Mouse (Mus musculus): ENCODE results near the gene Maml3. TPM values are rescaled to one million over a fixed set of nuclear protein-coding genes. Genes with fewer than 3 reads are reported as not detected.

The Maml3 gene
- polyA plus RNA-seq, 1 experiment from 2014 or later, result 5.6 TPM

DNA sequence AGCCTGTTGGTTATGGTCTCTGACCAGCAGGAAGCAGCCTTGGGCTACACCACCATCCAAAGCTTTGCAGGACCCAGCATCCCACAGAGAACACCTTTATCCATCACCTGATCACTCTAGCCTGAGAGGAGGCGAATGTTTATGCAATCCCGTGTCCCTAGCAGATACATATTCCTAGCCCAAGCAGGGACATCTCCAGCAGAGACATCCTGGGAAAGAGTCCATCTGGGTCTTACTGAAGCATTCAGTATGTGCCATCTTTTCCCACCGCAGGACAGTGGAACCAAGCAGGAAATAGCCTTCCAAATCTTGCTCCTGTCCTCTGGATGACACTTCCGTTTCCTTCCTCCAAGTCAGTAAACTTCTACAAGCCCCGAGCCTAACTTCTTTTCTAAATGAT, 351.6 kb downstream of the Maml3 start:
- Histone ChIP-seq H3K27ac (no peak overlapping the region), H3K27me3 (ENCODE audit: insufficient read depth, poor library complexity, severe bottlenecking) (no peaks in the 10 kb centered on the region), H3K36me3 (no peaks in the 10 kb centered on the region), H3K4me3 (no peak overlapping the region), H3K4me1 (replicated peaks) (peaks cover 43% of the 10 kb centered on the region), H3K9me3 (no peaks in the 10 kb centered on the region)
- 85% methylated on average over 5 of the region's 5 CpGs for WGBS
- DNase-seq (ENCODE audit: low spot score), result no peak

DNA sequence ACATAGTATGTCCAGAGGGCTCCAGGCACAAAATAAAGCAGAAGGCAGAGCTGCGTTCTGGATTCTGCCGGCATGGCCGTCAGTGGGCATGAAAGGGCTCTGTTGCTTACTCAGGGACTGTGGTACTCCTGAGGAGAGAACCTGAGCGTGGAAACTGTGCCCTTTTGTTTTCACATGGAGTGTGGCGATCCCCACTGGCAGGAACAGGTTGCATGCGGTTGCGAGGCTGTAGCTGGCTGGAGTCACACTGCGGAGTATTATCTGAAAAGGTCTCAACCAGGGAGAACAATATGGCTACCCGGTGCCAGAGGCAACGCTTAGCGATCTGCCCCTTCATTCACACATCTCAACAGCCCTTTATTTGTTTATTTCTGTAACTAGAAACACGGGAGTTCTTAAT, 353.4 kb downstream of the Maml3 start:
- no peaks in the 10 kb centered on the region for H3K27me3 ChIP-seq (ENCODE audit: insufficient read depth, poor library complexity, severe bottlenecking)
- WGBS, result 77% methylated on average over 12 of the region's 12 CpGs
- peaks cover 42% of the 10 kb centered on the region for H3K4me1 ChIP-seq (replicated peaks)
- no peaks in the 10 kb centered on the region for H3K9me3 ChIP-seq
- no peak overlapping the region for H3K4me3 ChIP-seq
- no peaks in the 10 kb centered on the region for H3K36me3 ChIP-seq
- peak overlapping the region; percentile 77 for H3K27ac ChIP-seq
- DNase-seq (ENCODE audit: low spot score), result no peak

DNA sequence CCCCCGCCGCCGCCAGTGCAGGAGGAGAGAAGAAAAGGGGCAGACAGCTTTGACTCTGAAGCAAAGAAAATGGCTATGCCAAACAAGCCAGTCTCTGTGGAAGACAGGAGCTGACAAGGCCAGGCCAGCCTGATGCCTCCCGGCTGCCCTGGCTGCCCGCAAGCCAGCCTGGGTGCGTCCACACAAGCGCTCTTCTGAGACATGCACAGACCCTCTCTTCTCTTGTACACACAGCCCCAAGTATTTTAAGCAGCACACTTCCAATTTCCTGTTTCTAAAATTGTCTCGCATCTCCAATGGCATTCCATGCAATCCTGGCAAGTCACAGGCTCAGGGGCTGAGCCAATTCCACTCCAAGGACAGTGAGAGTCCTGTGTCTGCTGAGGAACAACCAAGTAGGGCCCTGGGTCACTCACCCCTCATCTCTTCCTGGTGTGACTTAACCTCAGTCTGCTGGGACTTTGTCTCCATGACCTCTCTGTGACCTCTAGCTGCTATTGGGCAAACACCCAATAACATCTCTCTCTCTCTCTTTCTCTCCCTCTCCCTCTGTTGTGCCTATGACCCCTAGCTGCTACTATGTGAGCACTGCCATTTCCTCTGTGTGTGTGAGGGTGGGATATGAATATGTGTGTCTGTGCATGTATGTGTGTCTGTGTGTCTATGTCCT, 354.9 kb downstream of the Maml3 start:
- peak; percentile 50 for DNase-seq (ENCODE audit: low spot score)
- Histone ChIP-seq H3K27ac (peak overlapping the region; percentile 80), H3K4me1 (replicated peaks) (peaks cover 33% of the 10 kb centered on the region), H3K36me3 (no peaks in the 10 kb centered on the region), H3K4me3 (peak overlapping the region; percentile 9; the same call in 1 of the 2 replicates), H3K27me3 (ENCODE audit: insufficient read depth, poor library complexity, severe bottlenecking) (no peaks in the 10 kb centered on the region), H3K9me3 (no peaks in the 10 kb centered on the region)
- WGBS, result 43% methylated on average over 8 of the region's 8 CpGs

DNA sequence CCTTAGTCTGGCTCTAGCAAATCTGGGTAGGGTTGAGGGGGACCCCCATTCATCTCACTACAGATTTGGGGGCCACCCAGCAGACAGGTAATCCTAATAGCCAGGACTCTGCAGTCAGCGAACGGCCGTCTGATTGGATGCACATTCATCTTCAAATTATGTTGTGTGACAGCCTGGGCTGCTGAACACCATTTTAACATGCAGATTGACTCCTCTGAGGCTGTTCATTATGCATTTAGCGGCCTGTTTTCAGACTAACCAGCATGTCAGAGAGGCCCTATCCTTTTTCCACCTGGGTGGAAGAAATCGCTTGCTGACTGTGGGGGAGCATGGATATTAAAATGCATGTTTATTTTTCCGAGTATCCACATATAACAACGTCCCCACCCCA, 355.5 kb downstream of the Maml3 start:
- Histone ChIP-seq H3K4me3 (peak overlapping the region; percentile 9; the same call in 1 of the 2 replicates), H3K4me1 (replicated peaks) (peaks cover 33% of the 10 kb centered on the region), H3K27me3 (ENCODE audit: insufficient read depth, poor library complexity, severe bottlenecking) (no peaks in the 10 kb centered on the region), H3K27ac (peak overlapping the region; percentile 80), H3K36me3 (no peaks in the 10 kb centered on the region), H3K9me3 (no peaks in the 10 kb centered on the region)
- DNase-seq (ENCODE audit: low spot score), result no peak
- 38% methylated on average over 7 of the region's 7 CpGs for WGBS

DNA sequence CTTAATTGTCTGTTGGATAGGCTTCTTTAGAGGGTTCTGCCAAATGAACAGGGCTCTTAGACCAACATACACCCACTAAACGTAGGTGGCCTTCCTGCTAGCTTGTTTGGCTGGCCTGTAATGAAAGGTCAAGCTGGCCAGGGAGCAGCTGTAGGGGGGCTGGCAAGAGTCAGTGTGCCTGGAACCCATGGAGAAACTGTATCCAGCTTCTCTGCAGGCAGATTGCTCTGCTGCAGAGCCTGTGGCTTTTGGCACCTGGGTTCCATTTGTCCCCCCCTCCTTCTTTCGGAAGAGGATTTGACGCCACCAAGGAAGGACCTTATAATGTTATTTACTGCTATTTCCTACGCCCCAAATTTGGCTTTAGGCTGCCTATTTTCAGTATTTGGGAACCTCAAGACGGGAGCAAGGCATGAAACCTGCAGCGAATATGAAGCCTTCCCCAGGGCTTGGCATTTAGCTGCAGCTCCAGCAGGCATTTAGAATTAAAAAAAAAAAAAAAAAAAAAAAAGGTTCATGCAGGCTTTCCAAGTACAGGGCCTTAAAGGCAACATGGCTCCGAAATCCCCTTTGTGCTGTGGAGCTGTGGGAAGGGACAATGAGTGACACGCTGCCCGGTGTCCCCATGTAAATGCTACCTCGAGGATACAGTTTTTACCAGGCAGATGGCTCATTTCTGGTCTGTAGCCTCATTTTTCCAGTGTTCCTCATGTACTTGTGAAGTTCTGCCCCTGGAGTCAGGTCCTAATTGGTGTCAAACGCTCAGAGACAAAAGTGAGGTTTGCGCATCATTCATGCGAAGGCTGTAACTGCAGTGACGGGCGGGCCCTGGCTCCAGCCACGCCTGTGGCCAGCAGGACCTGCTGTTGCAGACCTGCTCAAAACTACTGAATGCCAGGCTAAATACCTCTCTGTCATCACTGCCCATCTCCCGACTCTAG, 356.2 kb downstream of the Maml3 start:
- Histone ChIP-seq H3K27ac (peak overlapping the region; percentile 80), H3K9me3 (no peaks in the 10 kb centered on the region), H3K36me3 (no peaks in the 10 kb centered on the region), H3K4me1 (replicated peaks) (peaks cover 33% of the 10 kb centered on the region), H3K27me3 (ENCODE audit: insufficient read depth, poor library complexity, severe bottlenecking) (no peaks in the 10 kb centered on the region), H3K4me3 (no peak overlapping the region)
- DNase-seq (ENCODE audit: low spot score), result no peak
- WGBS, result 72% methylated on average over 17 of the region's 17 CpGs

DNA sequence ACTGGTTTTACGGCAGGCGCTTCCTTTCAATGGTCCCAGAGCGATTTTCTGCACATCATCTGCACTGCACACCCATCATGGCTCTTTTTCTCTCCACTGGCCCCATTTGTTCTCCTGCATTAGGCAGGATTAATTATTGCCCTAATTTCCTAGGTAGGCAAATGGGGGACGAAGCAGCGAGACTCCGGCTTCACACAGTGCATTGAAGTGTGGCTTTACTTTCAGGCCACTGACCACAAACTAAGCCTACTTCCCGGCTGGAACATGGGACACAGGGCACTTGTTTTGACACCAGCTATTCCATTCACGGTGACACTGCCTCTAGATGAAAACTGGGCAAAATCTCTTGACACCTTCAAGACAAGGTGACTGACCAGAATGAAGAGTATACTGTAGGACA, 358.1 kb downstream of the Maml3 start:
- H3K36me3 ChIP-seq, result no peaks in the 10 kb centered on the region
- no peak overlapping the region for H3K27ac ChIP-seq
- H3K4me3 ChIP-seq, result no peak overlapping the region
- DNase-seq (ENCODE audit: low spot score), result no peak
- no peaks in the 10 kb centered on the region for H3K9me3 ChIP-seq
- no peaks in the 10 kb centered on the region for H3K27me3 ChIP-seq (ENCODE audit: insufficient read depth, poor library complexity, severe bottlenecking)
- peaks cover 43% of the 10 kb centered on the region for H3K4me1 ChIP-seq (replicated peaks)
- WGBS, result 82% methylated on average over 8 of the region's 8 CpGs

DNA sequence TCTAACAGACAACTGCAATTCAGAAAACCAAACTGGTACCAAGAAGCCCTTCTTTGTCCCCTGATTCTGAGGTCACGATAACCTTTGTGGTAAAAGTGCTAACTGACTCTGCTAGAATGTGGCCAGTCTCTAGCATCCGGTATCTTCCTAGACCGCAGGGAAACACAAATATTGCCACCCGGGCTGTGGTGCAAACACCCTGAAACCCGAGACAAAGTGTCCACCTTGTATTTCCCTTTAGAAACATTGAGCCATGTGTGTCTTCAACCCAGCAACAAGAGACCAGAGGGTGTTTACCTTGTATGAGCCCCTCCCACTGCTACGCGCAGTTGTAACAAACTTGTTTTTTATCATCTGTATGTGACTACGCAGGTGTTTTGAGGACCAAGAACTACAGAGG, 359.7 kb downstream of the Maml3 start:
- no peak for DNase-seq (ENCODE audit: low spot score)
- Histone ChIP-seq H3K9me3 (no peaks in the 10 kb centered on the region), H3K27ac (no peak overlapping the region), H3K27me3 (ENCODE audit: insufficient read depth, poor library complexity, severe bottlenecking) (no peaks in the 10 kb centered on the region), H3K4me3 (no peak overlapping the region), H3K4me1 (replicated peaks) (peaks cover 42% of the 10 kb centered on the region), H3K36me3 (no peaks in the 10 kb centered on the region)
- WGBS, result 80% methylated on average over 8 of the region's 8 CpGs

DNA sequence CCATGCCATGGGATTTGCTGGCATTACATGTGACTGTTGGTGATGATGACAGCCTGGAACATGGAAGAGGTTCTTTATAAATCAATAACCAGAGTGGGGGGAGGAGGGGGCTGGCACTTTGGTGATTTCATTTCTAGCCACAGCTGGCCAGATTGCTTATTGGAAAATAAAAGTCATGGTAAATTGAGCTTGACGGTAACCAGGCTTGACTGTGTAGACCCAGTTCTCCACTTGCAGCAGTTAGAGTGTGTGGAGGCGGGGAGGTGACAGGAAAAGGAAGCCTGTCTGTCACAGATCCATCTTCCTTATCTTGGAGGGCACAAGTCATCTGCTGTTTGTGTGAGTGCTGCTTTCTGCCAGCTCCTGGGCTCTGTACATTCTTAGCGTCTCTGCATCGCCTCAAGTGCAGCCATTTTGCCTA, 360.5 kb downstream of the Maml3 start:
- H3K9me3 ChIP-seq, result no peaks in the 10 kb centered on the region
- H3K27ac ChIP-seq, result no peak overlapping the region; the same call in 1 of the 2 replicates
- WGBS, result 81% methylated on average over 4 of the region's 4 CpGs
- H3K36me3 ChIP-seq, result no peaks in the 10 kb centered on the region
- no peak for DNase-seq (ENCODE audit: low spot score)
- H3K4me3 ChIP-seq, result no peak overlapping the region
- H3K27me3 ChIP-seq (ENCODE audit: insufficient read depth, poor library complexity, severe bottlenecking), result no peaks in the 10 kb centered on the region
- peaks cover 42% of the 10 kb centered on the region for H3K4me1 ChIP-seq (replicated peaks)

DNA sequence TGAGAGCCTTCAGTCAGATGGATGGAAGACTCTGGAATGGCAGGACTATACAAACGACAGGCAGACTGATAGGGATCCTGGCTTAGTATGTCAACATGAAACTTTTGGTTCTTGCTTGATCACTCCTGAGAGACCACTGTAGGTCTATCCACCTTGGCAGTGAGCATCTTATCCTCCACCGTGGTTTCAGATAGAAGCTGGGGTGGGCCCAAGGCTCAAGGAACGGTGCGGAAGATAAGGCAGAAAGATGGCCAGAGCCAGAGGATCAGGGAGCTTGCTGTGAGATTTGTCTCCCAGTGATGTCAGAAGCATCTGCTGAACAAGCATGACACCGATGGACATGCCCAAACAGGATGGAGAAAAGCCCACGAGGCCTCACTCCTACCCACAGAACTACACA, 362.5 kb downstream of the Maml3 start:
- no peak for DNase-seq (ENCODE audit: low spot score)
- H3K27me3 ChIP-seq (ENCODE audit: insufficient read depth, poor library complexity, severe bottlenecking), result no peaks in the 10 kb centered on the region
- no peak overlapping the region for H3K4me3 ChIP-seq
- peaks cover 49% of the 10 kb centered on the region for H3K4me1 ChIP-seq (replicated peaks)
- H3K36me3 ChIP-seq, result no peaks in the 10 kb centered on the region
- 94% methylated on average over 6 of the region's 6 CpGs for WGBS
- no peaks in the 10 kb centered on the region for H3K9me3 ChIP-seq
- H3K27ac ChIP-seq, result peak overlapping the region; percentile 56

DNA sequence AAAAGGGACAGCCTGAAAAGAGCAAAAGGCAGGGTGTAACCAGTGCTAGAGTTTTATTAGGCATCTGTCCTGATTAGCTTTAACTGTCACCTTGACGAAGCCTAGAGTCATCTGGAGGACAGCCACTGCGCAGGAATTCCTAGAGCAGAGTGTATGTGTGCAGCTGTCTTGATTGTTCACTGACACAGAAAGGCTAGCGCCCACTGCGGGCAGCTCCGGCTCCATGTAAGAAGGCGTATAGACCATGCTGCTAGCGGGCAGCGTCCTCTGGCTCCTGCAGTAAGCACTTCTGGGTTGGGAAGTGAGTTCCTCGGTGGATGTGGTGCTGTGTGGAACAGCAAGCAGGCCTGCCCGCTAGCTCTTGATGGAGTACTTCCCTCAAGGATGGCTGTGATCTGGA, 363.1 kb downstream of the Maml3 start:
- H3K4me3 ChIP-seq, result no peak overlapping the region
- H3K4me1 ChIP-seq (replicated peaks), result peaks cover 53% of the 10 kb centered on the region
- H3K27ac ChIP-seq, result peak overlapping the region; percentile 56
- H3K9me3 ChIP-seq, result no peaks in the 10 kb centered on the region
- H3K27me3 ChIP-seq (ENCODE audit: insufficient read depth, poor library complexity, severe bottlenecking), result no peaks in the 10 kb centered on the region
- no peak for DNase-seq (ENCODE audit: low spot score)
- WGBS, result 83% methylated on average over 10 of the region's 10 CpGs
- no peaks in the 10 kb centered on the region for H3K36me3 ChIP-seq

DNA sequence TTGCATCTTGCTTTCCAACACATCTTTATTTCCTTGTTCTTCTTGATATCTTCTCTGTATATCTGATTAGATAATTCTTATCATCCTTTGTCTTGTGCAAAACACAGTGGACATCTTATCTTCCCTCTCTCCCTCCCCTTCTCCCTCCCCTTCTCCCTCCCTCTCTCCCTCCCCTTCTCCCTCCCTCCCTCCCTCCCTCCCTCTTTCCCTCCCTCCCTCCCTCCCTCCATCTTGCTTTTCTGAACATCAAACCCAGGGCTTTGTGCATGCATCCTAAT, 365.1 kb downstream of the Maml3 start:
- H3K27me3 ChIP-seq (ENCODE audit: insufficient read depth, poor library complexity, severe bottlenecking), result no peaks in the 10 kb centered on the region
- H3K36me3 ChIP-seq, result no peaks in the 10 kb centered on the region
- DNase-seq (ENCODE audit: low spot score), result no peak
- peaks cover 53% of the 10 kb centered on the region for H3K4me1 ChIP-seq (replicated peaks)
- no peak overlapping the region for H3K4me3 ChIP-seq
- H3K27ac ChIP-seq, result peak overlapping the region; percentile 86
- no peaks in the 10 kb centered on the region for H3K9me3 ChIP-seq

DNA sequence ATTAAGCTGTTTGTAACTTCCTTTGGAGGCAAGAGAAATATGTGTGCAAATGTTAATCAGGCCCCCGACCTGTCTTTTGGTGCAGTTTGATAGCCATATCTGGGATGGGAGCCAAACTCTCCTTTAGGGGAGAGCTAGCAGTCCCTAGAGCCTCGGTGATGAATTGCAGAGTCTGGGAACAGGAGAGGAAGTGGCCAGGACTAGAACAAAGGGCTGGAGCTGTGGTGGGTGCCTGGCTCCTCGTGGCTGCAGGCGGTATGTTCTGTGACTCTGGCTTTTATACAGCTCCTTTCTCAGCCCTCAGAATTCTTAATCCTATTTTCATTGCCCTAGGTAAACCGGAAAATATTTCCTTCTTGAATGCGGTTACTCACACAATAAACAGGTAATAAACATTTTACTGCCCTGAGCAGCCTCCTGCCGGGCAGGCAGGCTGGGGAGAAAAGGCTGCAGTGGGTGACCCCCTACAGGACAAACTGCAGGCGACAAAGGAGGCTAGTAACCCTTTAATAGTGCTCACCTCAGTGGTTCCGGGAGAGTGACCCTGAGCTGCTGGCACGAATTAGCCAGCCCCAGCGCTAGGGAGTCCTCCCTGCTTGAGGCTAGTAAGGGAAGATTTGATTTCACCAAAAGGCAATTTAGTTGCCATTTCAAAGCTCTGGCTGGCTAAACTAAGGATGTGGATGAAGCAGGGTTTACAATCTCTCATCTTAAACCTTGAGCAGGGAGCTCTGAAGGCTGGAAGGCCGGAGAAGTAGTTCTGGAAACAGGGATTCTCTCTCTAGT, 365.6 kb downstream of the Maml3 start:
- Histone ChIP-seq H3K27ac (peak overlapping the region; percentile 86), H3K4me1 (replicated peaks) (peaks cover 53% of the 10 kb centered on the region), H3K27me3 (ENCODE audit: insufficient read depth, poor library complexity, severe bottlenecking) (no peaks in the 10 kb centered on the region), H3K9me3 (no peaks in the 10 kb centered on the region), H3K36me3 (no peaks in the 10 kb centered on the region), H3K4me3 (peak overlapping the region; percentile 22; the same call in 1 of the 2 replicates)
- DNase-seq (ENCODE audit: low spot score), result peak; percentile 53
- 9% methylated on average over 12 of the region's 12 CpGs for WGBS

DNA sequence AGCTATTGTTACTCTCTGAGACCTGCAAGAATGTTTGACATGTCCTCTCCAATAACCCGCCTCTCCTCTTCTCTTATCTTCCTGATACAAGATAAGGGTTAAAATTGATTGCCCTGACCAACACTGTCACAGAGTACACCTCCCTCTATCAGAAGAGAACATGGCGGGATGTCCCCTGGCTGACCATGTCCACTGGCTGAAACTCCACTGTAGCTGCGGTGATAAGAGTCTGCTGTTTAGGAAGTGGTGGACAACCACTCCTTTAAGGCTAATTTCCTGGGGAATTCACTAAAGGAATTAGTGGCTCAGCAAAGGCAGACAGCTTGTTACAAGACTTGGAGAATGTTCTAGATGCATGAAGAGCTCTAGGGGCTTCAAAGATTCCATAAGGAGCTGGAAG, 371.2 kb downstream of the Maml3 start:
- no peak for DNase-seq (ENCODE audit: low spot score)
- Histone ChIP-seq H3K27ac (no peak overlapping the region), H3K36me3 (no peaks in the 10 kb centered on the region), H3K4me3 (no peak overlapping the region), H3K9me3 (no peaks in the 10 kb centered on the region), H3K4me1 (replicated peaks) (peaks cover 42% of the 10 kb centered on the region), H3K27me3 (ENCODE audit: insufficient read depth, poor library complexity, severe bottlenecking) (no peaks in the 10 kb centered on the region)
- WGBS, result 91% methylated on average over 3 of the region's 3 CpGs

Data from hindbrain, embryonic 10.5 days (tissue).